Mouse (Mus musculus) brain, embryonic 14.5 days (tissue): Measurements from ENCODE around the gene C1qc.

Source experiments
- CTCF ChIP-seq: fragments of 200-500 bp; IDR thresholded peaks from 2 replicates; pipeline ENCODE4 v1.5.1; 2012; ENCODE audit warnings: inconsistent platforms, mild to moderate bottlenecking, moderate library complexity, borderline replicate concordance; ENCODE audit not compliant: insufficient read depth, insufficient read length; ENCODE audit errors: extremely low read depth
- POLR2A ChIP-seq: fragments of 200-500 bp; IDR thresholded peaks from 2 replicates; pipeline ENCODE4 v1.6.1; 2012; ENCODE audit warnings: mild to moderate bottlenecking, inconsistent platforms, borderline replicate concordance; ENCODE audit not compliant: poor library complexity, insufficient read depth, insufficient read length, severe bottlenecking; ENCODE audit errors: extremely low read depth

- TF ChIP-seq POLR2A = no peak
- TF ChIP-seq CTCF = no peak
Measured at GRCm38 (mm10) chr4:136864751-136865470, 28.0 kb downstream of the C1qc start.
